Mouse (Mus musculus) neural tube, embryonic 15.5 days (tissue): ENCODE data around the gene Ugt1a9. TPM values are rescaled to one million over a fixed set of nuclear protein-coding genes. Genes with fewer than 3 reads are reported as not detected.

Experiments used
- ATAC-seq: fragments of 200-750 bp; cut with Nextera tagmentation; 2 replicates; pipeline ENCODE4 v1.8.0; 2017; ENCODE audit warnings: mild to moderate bottlenecking, moderate TSS enrichment, moderate library complexity; ENCODE audit not compliant: low FRiP score
- H3K27ac ChIP-seq: fragments of 300-500 bp; sonication (generic); replicated peaks from 2 replicates; pipeline ENCODE4 v1.5.1; 2015; ENCODE audit warnings: mild to moderate bottlenecking, inconsistent platforms
- H3K27me3 ChIP-seq: fragments of 300-500 bp; sonication (generic); replicated peaks from 2 replicates; pipeline ENCODE4 v1.6.1; 2015; ENCODE audit warnings: inconsistent platforms
- H3K36me3 ChIP-seq: fragments of 300-500 bp; sonication (generic); 2 replicates; pipeline ENCODE4 v1.6.1; 2015; ENCODE audit warnings: inconsistent platforms
- H3K4me1 ChIP-seq: fragments of 300-500 bp; sonication (generic); 2 replicates; pipeline ENCODE4 v1.6.1; 2015; ENCODE audit warnings: inconsistent platforms
- H3K4me2 ChIP-seq: fragments of 300-500 bp; sonication (generic); 2 replicates; pipeline ENCODE4 v1.6.1; 2015; ENCODE audit warnings: inconsistent platforms, mild to moderate bottlenecking, moderate library complexity
- H3K4me3 ChIP-seq: fragments of 300-500 bp; sonication (generic); replicated peaks from 2 replicates; pipeline ENCODE4 v1.5.1; 2015; ENCODE audit warnings: mild to moderate bottlenecking, inconsistent platforms
- H3K9ac ChIP-seq: fragments of 300-500 bp; sonication (generic); replicated peaks from 2 replicates; pipeline ENCODE4 v1.6.1; 2015; ENCODE audit warnings: mild to moderate bottlenecking, inconsistent platforms
- H3K9me3 ChIP-seq: fragments of 300-500 bp; sonication (generic); replicated peaks from 2 replicates; pipeline ENCODE4 v1.6.1; 2016; ENCODE audit warnings: inconsistent platforms
- WGBS: fragments of 180-500 bp; shearing (Covaris S2); methylation state at CpG from one replicate; pipeline ENCODE4 v1.1.7; 2015; ENCODE audit warnings: mixed read lengths; 5-methylcytosine and 5-hydroxymethylcytosine counted together
- polyA plus RNA-seq: library from polyadenylated mRNA; unstranded; fragments of >200 nt; fragmentation: Nextera tagmentation; extraction: Ambion mirVana; gene quantifications from 2 replicates; pipeline ENCODE4 v1.2.1, GENCODE M21; 2015

The Ugt1a9 gene
- polyA plus RNA-seq, 1 experiment from 2014 or later: 0.12 TPM

- no peak overlapping the region for H3K27ac ChIP-seq
- H3K4me1 ChIP-seq: peaks cover 6% of the 10 kb centered on the region
- no peak overlapping the region for H3K4me3 ChIP-seq
- WGBS: 83% methylated on average over 6 of the region's 6 CpGs
- peaks cover 26% of the 10 kb centered on the region for H3K36me3 ChIP-seq
- no peak overlapping the region for H3K4me2 ChIP-seq
- no peak overlapping the region for H3K9ac ChIP-seq
- peaks cover 27% of the 10 kb centered on the region for H3K9me3 ChIP-seq
- no peak for ATAC-seq
- no peaks in the 10 kb centered on the region for H3K27me3 ChIP-seq
Measured at GRCm38 (mm10) chr1:88257681-88258080, 187.1 kb downstream of the Ugt1a9 start.

- no peak for ATAC-seq
- H3K4me1 ChIP-seq: peaks cover 6% of the 10 kb centered on the region
Measured at GRCm38 (mm10) chr1:88258361-88258760, 187.8 kb downstream of the Ugt1a9 start.

GRCm38 (mm10) chr1:88258881-88259642 is 188.5 kb downstream of the Ugt1a9 start:
- 79% methylated on average over 8 of the region's 8 CpGs for WGBS
- H3K27me3 ChIP-seq: no peaks in the 10 kb centered on the region

More at GRCm38 (mm10) chr1:88258361-88258760, 187.8 kb downstream of the Ugt1a9 start:
- Histone ChIP-seq H3K9me3 (peaks cover 24% of the 10 kb centered on the region), H3K4me2 (no peak overlapping the region), H3K27me3 (no peaks in the 10 kb centered on the region), H3K4me3 (no peak overlapping the region), H3K27ac (no peak overlapping the region), H3K9ac (no peak overlapping the region), H3K36me3 (peaks cover 33% of the 10 kb centered on the region)
- WGBS: 67% methylated on average over 6 of the region's 6 CpGs

GRCm38 (mm10) chr1:88259643-88260024 is 189.0 kb downstream of the Ugt1a9 start:
- Histone ChIP-seq H3K27ac (no peak overlapping the region), H3K9ac (no peak overlapping the region), H3K9me3 (peaks cover 15% of the 10 kb centered on the region), H3K4me3 (no peak overlapping the region), H3K36me3 (peaks cover 45% of the 10 kb centered on the region), H3K27me3 (no peaks in the 10 kb centered on the region), H3K4me2 (no peak overlapping the region), H3K4me1 (peaks cover 6% of the 10 kb centered on the region)
- peak; percentile 4; the same call in 1 of the 2 replicates for ATAC-seq
- 84% methylated on average over 4 of the region's 4 CpGs for WGBS

More at GRCm38 (mm10) chr1:88258881-88259642, 188.5 kb downstream of the Ugt1a9 start:
- H3K4me1 ChIP-seq: peaks cover 6% of the 10 kb centered on the region
- peaks cover 40% of the 10 kb centered on the region for H3K36me3 ChIP-seq
- peaks cover 19% of the 10 kb centered on the region for H3K9me3 ChIP-seq
- ATAC-seq: no peak
- no peak overlapping the region for H3K4me2 ChIP-seq
- H3K9ac ChIP-seq: no peak overlapping the region
- H3K4me3 ChIP-seq: no peak overlapping the region
- no peak overlapping the region for H3K27ac ChIP-seq

- Histone ChIP-seq H3K9ac (no peak overlapping the region), H3K4me2 (no peak overlapping the region), H3K27ac (no peak overlapping the region), H3K4me1 (peaks cover 6% of the 10 kb centered on the region), H3K27me3 (no peaks in the 10 kb centered on the region), H3K4me3 (no peak overlapping the region), H3K36me3 (peaks cover 50% of the 10 kb centered on the region), H3K9me3 (peaks cover 11% of the 10 kb centered on the region)
- 85% methylated on average over 6 of the region's 6 CpGs for WGBS
- peak; percentile 8; the same call in 1 of the 2 replicates for ATAC-seq
Measured at GRCm38 (mm10) chr1:88260114-88260513, 189.5 kb downstream of the Ugt1a9 start.

- Histone ChIP-seq H3K4me2 (no peak overlapping the region), H3K27ac (no peak overlapping the region), H3K27me3 (no peaks in the 10 kb centered on the region), H3K4me1 (peaks cover 6% of the 10 kb centered on the region), H3K4me3 (no peak overlapping the region), H3K9ac (no peak overlapping the region), H3K36me3 (peaks cover 57% of the 10 kb centered on the region), H3K9me3 (peaks cover 4% of the 10 kb centered on the region)
- WGBS: 86% methylated on average over 10 of the region's 10 CpGs
- no peak for ATAC-seq
Measured at GRCm38 (mm10) chr1:88260604-88261377, 190.2 kb downstream of the Ugt1a9 start.

GRCm38 (mm10) chr1:88261706-88262105 is 191.1 kb downstream of the Ugt1a9 start:
- H3K36me3 ChIP-seq: peaks cover 66% of the 10 kb centered on the region
- no peaks in the 10 kb centered on the region for H3K9me3 ChIP-seq
- no peak overlapping the region for H3K27ac ChIP-seq
- no peak overlapping the region for H3K4me3 ChIP-seq
- no peak for ATAC-seq
- no peak overlapping the region for H3K4me2 ChIP-seq
- peaks cover 6% of the 10 kb centered on the region for H3K4me1 ChIP-seq
- 86% methylated on average over 7 of the region's 7 CpGs for WGBS
- no peaks in the 10 kb centered on the region for H3K27me3 ChIP-seq
- H3K9ac ChIP-seq: no peak overlapping the region

GRCm38 (mm10) chr1:88262255-88262654 is 191.7 kb downstream of the Ugt1a9 start:
- Histone ChIP-seq H3K9me3 (no peaks in the 10 kb centered on the region), H3K4me2 (no peak overlapping the region), H3K36me3 (peaks cover 72% of the 10 kb centered on the region), H3K4me1 (peaks cover 6% of the 10 kb centered on the region), H3K27ac (no peak overlapping the region), H3K4me3 (no peak overlapping the region), H3K27me3 (no peaks in the 10 kb centered on the region), H3K9ac (no peak overlapping the region)
- no peak for ATAC-seq
- WGBS: 77% methylated on average over 4 of the region's 4 CpGs

GRCm38 (mm10) chr1:88262961-88263360 is 192.4 kb downstream of the Ugt1a9 start:
- no peak for ATAC-seq
- Histone ChIP-seq H3K27ac (no peak overlapping the region), H3K9ac (no peak overlapping the region), H3K9me3 (no peaks in the 10 kb centered on the region), H3K36me3 (peaks cover 79% of the 10 kb centered on the region), H3K27me3 (no peaks in the 10 kb centered on the region), H3K4me2 (no peak overlapping the region), H3K4me1 (peaks cover 6% of the 10 kb centered on the region), H3K4me3 (no peak overlapping the region)
- WGBS: 75% methylated on average over 6 of the region's 6 CpGs

- Histone ChIP-seq H3K27ac (no peak overlapping the region), H3K36me3 (peaks cover 87% of the 10 kb centered on the region), H3K4me1 (peaks cover 6% of the 10 kb centered on the region), H3K27me3 (no peaks in the 10 kb centered on the region), H3K9ac (no peak overlapping the region), H3K4me2 (no peak overlapping the region), H3K4me3 (no peak overlapping the region), H3K9me3 (no peaks in the 10 kb centered on the region)
- 92% methylated on average over 5 of the region's 5 CpGs for WGBS
- ATAC-seq: no peak
Measured at GRCm38 (mm10) chr1:88263778-88264177, 193.2 kb downstream of the Ugt1a9 start.

- ATAC-seq: no peak
- Histone ChIP-seq H3K36me3 (peaks cover 93% of the 10 kb centered on the region), H3K4me2 (no peak overlapping the region), H3K27ac (no peak overlapping the region), H3K9me3 (no peaks in the 10 kb centered on the region), H3K4me3 (no peak overlapping the region), H3K27me3 (no peaks in the 10 kb centered on the region), H3K4me1 (peaks cover 4% of the 10 kb centered on the region), H3K9ac (no peak overlapping the region)
- WGBS: 93% methylated on average over 7 of the region's 7 CpGs
Measured at GRCm38 (mm10) chr1:88264237-88264868, 193.8 kb downstream of the Ugt1a9 start.
